Mouse (Mus musculus) T-cell, adult 2 months (primary cell): ENCODE measurements around the gene Pmpca.

Source experiments
- DNase-seq: peaks from one replicate; pipeline ENCODE4 v3.0.0; 2022; ENCODE audit warnings: low spot score

Gene Pmpca

DNA sequence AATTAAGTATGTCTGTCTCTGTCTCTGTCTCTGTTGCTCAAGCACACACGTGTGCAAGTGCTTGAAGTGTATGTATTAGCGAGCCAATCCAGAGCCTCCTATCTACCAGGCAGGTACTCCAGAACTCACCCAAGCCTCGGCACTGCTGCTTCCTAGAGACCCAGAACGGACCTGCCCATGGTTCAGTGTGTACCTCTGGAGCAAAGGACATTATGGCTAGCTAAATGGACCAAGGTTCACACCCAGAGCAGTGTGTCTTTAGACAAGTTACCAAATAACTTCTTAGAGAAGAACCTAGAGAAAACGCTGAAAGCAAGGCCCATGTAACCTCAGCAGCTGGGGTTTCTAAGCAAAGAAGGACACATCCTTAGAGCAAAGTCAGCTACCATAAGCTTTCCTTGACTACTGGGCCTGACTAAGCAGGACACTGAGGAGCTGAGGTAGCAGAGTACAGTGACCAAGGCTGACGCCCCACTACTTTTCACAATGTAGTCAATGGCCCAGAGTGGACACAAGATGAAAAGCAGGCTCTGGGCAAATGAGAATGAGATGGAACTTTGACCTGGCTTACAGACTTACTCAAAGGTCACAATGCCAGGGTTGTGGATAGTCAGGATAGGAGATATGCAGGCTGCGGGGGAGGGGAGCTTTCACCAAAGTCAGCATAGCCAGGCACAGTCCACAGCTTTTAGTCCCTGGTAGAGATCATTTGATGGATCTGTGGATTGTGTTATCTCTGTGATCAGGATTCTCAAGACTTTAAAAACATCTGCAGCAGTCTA lies 45.8 kb downstream of the Pmpca start:
- no peak for DNase-seq

DNA sequence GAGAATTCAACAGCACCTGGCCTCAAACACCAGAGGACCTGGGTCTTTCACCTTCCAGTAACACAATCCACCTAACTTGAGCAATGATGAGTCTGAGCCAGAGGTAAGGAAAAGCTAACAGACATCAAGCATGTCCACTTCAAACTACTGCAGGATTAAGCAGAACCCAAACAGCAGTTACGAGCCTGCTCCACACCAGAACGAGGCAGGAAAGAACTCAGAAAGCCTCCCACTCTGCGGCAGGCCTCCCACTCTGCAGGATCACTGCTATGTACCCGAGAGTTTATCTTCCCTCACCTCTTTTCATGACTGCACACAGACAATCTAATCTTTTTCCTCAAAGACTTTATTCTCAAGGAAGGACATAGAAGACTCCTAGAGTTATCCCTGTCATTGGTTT lies 48.1 kb downstream of the Pmpca start:
- DNase-seq: no peak

DNA sequence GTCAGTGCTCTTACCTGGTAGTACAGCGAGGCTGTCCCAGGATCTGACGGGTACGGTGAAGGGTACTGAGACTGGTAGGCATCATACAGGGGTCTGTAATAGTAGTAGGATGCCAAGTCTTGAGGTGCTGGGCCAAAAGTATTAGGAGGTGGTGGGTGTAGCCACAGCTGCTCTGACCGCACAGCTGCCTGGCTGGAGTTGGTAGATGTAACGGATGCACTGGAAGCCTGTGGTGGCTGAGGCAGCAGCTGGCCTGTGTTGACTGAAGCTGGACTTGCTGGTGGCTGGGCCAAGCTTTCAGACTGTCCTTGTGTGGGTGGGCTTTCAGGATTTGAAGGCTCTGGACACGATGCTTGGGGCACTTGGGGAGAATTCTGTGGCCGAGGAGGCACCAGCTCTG lies 49.2 kb downstream of the Pmpca start:
- DNase-seq: no peak

DNA sequence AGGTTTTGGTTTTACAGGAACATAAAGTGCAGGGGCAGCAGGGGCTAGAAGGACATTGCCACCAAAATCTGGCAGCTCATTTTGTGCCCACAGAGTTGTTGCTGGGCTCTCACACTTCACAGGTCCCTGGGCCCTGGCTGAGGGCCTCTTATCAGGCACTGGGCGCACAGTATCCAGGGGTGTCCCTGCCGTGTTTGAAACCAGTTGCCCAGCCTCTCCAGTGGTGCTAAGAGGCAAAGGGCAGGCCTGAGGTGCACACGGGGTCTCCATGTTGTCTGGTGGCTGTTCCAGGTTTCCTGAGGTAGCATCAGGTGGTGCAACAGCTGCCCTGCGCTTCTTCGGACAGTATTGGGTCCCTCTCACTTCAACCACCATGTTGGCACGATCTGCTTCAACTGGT lies 50.5 kb downstream of the Pmpca start:
- DNase-seq: no peak

DNA sequence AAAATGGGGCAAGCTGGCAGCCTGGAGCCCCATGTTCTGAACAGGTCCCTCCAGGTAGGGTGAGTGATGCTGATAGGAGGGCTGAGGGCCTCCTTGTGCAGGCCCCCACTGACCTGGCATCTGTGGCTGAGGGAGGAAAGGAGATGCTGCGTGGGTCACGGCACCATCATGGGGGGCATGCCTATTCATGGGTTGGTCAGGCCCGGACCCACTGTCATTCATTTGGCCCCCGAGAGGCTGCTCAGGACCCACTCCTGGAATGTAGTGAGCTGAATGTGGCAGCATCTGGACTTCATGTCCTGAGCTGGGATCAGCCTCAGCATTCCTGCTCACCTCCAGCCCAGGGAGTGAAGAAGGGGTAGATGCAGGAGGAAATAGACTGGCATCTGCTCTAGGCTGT lies 52.1 kb downstream of the Pmpca start:
- DNase-seq: no peak

DNA sequence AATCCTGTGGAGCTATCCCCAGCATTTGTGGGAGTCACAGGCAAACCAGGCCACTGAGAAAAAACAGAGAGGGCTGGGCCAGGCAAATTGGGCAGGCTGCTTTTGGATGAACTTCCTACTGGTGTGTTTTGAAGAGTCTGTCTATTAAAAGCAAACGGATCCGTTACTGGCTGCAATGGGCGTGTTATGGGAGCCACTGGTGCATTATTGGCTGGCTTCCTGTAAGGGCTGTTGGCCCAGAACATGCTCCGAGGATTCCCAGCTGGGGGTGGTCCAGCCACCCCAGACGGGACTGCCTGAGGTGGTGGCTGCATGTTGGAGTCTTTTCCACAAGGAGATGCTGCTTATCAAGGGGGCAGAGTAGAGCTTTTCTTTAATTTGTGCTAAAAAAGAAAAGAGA lies 52.5 kb downstream of the Pmpca start:
- no peak for DNase-seq

DNA sequence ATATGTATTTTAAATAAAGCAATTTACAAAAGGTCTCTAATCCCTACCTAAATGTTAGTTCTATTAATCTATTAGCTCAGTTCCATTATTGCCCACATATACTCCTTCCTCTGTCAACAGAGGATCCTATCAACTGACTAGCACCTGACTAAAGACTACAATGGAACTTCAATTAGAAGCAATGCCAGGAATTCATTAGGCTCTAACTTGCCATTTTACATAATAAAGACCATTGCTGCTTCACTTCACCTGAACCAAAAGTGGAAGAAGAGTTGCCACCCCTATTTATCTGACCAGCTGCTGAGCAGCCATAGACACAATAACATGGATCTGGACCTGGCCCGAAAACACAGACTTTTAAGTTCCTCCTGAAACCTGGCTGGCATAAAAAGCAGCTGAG lies 53.7 kb downstream of the Pmpca start:
- DNase-seq: no peak

DNA sequence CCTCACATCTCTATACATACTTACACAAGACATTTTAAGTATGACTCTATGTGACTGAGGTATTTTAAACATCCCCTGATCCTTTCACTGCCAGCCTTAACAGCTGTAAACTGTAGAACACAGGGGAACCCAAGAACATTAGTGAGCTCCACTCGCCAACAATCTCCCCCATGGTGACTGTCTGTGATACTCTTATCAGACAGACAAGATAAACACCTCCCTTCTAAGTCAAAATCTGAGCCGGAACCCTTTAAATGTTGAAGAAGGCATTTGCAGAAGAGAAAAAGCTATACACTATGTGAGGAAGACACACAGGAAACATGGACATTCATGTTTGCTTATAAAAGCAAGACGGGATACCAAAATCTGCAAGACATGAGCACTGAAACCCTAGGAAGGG lies 54.7 kb downstream of the Pmpca start:
- DNase-seq: no peak

DNA sequence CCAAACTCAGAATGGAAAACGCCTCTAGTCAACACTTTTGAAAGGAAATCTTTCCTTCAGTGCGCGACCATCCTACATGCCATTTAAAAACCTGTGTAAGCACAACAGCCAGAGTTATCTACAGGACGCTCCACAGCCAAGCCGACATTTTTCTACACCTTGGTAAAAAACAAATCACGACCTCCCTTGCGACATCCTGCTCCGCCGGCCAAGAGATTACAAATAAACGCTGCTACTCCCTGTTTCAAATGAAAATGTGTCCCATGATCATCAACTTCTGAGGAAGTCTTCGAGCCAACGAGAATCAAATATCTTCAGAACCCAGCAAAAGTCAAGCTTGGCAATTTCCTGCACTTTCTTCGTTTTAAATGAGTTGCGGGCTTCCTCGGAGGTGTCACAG lies 55.2 kb downstream of the Pmpca start:
- no peak for DNase-seq

DNA sequence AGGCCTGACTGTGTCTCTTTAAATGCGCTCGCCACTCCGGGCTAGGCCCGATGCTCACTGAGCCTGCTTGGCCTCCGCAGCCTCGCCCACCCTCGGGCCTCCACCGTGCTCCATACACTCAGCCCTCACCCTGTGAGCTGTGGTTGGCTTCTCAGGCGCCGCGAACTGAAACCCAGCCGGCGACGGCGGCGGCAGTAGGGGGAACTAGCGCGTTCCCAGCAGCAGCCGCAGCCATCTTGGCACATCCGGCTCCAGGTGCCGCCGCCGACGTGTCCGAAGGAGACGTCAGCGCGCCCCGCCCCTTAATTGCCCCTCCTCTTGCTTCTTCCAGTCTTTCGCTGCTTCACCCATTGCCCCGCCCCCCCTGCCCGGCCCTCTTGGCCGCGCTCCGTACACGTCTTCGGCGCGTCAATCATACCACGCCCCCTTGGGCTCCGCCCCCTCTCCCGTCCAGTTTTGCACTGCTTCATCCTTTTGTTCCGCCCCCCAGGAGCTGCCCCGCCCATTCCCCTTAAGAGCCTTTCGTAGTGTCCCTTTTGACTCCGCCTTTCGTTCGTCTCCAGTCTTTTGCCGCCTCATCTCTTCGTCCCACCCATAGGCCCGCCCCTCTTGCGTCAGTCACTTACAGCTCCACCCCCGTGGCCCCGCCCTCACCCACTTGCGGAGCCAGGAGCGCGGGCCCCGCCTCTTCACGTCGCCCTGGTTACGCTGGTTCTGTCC lies 56.0 kb downstream of the Pmpca start, which contains the start of gene Sec16a:
Gene Sec16a, minus strand, starts transcription at position 271 of the 720 bp plus-strand sequence.
- DNase-seq: peak; percentile 100

DNA sequence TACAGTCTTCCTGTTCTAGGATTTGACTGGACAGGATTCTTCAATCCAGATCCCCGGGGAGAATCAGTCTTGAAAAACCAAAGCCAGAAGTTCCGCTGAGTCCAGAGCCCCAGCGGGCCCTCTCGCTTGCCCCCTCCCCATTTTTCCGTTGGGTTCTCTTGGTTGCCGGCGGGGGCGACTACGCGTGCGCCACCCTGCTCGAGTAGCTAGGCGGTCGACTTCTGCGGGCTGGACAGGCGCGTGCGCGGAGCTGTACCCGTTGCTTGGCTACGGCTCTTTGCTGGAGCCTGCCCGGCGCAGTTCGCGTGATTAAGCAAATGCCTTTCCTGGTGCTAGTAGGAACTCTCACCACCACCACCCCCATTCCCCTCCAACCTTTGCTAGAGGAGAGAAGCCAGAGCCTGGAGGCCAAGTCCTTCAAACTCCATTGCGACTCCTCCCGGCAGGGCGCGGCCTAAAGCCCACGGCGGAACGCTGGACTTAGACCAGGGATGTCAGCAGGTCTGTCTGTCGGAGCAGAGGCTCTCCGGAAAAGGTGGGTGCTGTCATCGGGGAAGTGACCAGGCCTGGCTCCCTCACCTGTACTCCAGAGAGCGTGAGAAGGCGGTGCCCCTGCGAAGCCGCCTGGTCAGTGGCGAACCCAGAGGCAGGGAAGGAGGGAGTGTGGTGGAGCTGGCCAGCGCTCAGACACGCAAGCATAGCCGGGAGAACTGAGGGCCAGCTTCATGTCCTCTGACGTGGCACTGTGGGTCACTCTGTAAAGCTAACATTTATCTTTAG lies 56.7 kb downstream of the Pmpca start:
- peak; percentile 94 for DNase-seq

DNA sequence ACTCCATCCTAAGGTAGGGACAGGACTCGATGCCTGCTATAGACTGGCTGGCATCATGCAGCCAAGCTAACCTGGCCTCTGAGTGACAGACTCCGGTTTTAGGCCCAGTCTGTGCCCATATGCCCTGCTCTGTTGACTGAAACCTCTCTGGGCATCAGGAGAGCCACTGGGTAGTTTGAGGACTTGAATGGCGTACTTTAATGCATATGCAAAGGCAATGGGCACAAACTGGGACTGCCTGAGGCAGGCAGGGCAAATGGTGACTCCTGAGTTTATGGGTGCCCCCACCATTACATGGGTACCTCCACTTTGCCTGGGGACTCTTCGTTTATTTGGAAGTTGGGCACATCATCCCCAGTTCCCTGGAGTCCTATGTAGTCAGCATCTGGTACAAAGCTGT lies 57.5 kb downstream of the Pmpca start:
- no peak for DNase-seq
